Mouse (Mus musculus): ENCODE measurements around the gene Ppp1r12a.

DNA sequence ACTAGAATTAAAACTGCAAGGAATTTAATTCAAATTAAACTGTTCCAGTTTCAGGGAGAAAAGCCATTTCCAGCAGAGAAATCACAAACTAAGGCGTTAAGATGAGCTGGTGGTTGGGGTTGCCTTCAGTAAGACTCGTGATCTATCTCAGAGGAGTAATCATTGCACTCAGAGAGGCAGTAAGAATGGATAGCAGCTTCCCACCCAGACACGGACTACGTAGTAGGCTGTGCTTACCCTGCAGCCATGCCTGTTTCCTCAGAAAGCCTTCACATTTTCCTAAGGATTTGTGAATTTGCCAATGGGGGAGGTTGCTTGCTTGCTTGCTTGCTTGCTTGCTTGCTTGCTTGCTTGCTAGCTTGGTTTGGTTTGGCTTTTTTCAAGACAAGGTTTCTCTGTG lies 122.5 kb downstream of the Ppp1r12a start:
- TF ChIP-seq CTCF (IDR thresholded peaks at IDR 0.05) (no peak), POLR2A (IDR thresholded peaks at IDR 0.05; ENCODE audit: insufficient read depth, low read depth, low read length) (no peak), EP300 (IDR thresholded peaks at IDR 0.05; ENCODE audit: insufficient read depth, low read depth, low read length) (no peak)
